Mouse (Mus musculus) layer of hippocampus, adult 9-11 months (tissue): ENCODE data around the gene Arid5a.
A peak's percentile ranks its signal among the peaks of the same experiment; 100 is the strongest.

Source experiments
- DNase-seq: peaks from one replicate; pipeline ENCODE4 v3.0.0; 2022

Arid5a gene

GRCm38 (mm10) chr1:36296466-36297149, 10.9 kb upstream of the Arid5a start:
- no peak for DNase-seq

DNA sequence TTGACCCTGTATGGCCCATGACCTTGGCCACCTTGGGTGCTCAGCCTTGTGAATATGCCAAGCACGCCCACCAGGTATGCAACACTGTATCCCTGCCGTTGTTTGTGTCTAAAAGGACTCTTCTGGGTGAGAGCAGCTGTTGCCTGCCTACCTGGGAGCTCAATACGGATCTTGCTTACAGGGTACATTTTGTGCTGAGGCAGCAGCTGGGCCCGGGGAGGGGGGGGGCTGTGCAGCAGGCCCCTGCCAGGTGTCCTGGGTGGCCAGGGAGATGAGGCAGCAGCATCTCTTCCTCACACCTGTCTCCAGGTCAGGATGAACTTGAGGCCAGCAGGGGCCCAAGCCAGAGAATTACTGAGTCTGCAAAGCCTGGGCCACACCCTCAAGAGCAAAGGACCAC, 9.4 kb upstream of the Arid5a start:
- DNase-seq, result no peak

DNA sequence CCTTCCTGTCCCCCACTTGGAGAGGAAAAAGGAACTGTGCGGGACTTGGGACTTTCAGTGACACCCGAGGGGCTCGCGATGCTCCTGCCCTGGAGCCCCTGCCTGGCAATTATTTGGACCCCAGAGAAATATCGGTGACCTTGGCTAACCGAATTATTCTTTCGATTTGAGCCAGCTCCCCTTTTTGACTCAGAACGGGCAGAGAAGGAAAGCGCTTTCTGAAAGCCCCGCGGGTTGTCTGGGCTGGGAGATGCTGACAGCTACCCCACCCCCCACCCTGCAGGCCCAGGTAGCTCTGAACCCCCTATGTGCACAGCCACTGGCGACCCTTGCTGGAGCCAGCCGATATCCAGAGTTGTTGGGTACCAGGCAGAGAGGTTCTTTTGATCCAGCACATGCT, 8.4 kb upstream of the Arid5a start:
- no peak for DNase-seq

DNA sequence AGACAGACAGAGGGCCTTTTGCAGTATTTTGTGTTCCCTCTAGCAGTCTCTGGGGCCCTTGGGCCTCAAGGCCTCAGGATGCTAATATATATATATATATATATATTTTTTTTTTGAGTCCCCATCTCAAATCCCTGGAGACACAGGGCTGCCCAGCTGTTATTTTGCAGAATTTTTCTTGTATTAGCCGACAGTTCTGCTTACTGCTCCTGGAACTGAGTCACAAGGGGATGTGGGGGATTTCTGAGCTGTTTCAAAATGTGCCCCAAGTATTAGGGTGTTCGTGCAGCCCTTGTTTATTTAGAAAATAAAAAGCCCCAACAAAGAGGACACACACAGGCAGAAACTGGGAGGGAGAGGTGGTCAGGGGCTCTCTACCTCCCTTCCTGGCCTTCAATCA, 7.9 kb upstream of the Arid5a start:
- no peak for DNase-seq

DNA sequence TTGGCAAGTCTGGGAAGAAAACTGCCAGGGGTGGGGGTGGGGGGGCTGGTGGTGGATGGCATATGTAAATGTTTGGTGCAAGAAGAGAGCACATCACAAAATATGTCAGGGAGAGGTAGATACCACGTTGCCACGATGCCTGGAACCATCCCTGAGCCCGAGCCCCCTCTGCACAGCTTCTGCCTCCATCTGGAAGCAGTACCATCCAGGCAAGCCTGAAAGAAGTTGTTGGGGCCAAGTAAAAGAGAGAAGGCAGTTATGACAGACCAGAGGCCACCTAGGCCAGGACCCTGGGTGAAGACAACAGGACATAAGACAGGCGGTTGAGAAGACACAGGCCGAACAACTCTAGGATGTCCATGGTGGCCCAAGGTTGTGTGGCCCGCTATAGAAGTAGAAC, 7.0 kb upstream of the Arid5a start:
- no peak for DNase-seq

- no peak for DNase-seq
These were observed 5.3 kb upstream of the Arid5a start for GRCm38 (mm10) chr1:36302273-36302672.

DNA sequence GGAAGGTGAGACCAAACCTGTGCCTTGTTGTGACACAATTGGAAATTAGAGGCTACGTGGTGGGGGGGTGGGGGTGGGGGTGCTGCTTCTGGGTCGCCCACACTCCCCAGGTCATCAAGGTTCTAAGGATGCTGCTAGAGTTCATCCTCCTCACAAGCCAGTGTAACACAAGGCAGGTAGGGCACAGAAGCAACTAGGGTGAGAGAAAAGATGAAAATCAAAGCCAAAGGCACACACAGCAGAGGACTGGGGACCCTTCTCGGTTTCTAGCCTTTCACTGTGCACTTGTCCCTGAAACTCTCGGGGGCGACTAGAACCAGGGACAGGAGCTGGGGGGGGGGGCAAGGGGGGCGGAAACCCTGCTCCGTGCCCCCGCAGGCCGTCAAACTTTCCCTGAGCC, 4.6 kb upstream of the Arid5a start:
- DNase-seq, result no peak

DNA sequence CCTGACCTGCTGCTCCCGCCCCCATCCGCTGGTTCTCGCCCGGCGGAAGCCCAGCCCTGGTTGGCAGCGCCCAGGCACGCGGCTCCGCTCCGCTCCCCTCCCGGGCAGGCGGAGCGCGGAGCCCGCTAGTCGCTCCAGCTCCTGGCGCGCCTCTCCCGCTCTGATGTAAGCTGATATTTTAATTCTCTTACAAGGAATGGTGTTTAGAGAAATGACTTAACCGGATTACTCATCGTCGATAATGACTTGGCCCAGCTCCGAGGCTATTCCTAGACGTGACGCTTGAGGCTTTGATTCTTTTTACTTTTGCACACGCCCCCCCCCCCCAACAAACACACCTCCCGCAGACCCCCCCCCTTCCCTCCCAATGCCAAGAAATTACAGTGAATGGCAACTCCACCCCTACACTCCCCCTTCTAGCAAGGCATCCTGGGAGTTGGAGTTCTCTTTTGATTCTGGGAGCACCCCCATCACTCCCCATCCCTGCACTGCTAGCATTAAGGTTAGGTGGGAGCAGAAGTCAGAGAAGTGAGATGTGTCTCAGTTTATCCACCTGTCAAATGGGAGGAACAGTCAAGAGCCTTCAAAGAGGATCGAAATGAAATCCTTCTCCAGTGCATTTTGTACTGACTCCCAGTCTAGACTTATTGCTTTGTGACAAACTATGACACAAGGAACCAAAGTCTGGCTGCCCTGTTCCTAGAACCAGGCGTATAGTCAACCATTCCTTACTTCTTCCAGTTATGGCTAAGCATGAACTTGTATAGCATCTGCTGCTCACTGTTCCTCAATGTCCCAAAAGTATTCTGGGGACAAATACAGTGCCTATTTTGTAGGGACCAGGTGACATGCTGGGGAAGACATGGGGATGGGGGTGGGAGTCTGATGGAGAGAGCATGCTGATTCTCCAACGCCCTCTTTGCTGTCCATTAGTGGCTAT, 3.9 kb upstream of the Arid5a start:
- DNase-seq, result peak; percentile 91

DNA sequence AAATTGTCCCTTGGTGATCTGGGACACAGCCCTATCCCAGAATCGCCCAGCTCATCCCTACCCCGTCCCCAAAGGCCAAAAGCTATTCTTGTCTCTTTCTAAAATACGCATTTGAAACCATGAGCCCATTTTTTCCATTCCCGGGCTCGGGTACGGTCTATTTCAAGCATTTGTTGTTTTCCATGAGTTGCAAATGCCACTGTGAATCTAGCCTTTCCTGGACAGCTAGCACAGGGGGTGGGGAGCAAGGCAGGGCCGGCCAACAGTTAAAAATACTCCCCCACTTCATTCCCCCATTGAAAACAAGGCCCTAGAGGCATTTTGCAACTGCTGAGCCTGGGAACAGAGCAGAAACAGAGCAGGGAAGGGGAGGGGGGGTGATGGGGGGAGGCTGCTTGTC, 2.8 kb upstream of the Arid5a start:
- no peak for DNase-seq

GRCm38 (mm10) chr1:36306120-36306519, 1.4 kb upstream of the Arid5a start:
- DNase-seq, result no peak

DNA sequence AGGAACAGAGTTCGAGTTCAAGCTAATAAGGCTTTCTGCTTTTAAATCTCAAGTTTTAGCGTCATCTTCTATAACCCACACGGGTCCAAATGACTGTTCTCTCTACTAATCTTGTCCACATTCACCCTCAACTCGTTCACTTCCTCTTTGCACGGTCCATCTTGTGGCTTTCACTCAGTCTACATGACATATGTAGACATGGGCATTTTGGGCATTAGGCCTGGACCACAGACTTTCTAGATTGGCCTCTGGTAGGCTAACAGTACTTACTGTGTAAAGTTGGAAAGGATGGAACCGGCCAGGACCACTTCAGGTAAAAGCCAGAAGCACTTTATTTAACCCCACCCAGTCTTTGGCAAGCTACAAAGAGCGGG, 425 bp upstream of the Arid5a start:
- DNase-seq, result no peak

DNA sequence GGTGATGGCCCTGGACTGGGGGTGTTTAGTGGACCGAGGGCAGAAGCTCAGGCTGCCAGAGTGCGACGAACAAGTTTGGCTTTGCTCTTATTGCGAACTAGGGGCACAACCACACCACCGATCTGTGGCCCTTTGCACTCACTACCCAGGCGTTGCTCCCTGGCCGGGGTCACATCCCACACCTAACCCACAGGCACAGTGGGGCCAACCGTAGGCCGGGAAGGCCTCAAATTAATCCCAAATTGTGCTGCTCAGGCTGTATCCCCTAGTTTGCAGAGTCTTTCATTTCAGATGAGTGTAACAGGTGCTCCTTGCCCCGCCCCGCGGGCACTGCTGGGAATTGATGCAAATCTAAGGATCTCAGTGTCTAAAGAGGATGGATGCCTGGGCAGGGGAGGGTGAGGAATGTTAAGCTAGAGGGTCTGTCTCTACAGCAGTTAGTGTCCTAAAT, 943 bp downstream of the Arid5a start:
- DNase-seq, result no peak

GRCm38 (mm10) chr1:36308966-36309475, 1.5 kb downstream of the Arid5a start:
- DNase-seq, result no peak

GRCm38 (mm10) chr1:36309498-36309901, 2.0 kb downstream of the Arid5a start:
- DNase-seq, result peak; percentile 76

DNA sequence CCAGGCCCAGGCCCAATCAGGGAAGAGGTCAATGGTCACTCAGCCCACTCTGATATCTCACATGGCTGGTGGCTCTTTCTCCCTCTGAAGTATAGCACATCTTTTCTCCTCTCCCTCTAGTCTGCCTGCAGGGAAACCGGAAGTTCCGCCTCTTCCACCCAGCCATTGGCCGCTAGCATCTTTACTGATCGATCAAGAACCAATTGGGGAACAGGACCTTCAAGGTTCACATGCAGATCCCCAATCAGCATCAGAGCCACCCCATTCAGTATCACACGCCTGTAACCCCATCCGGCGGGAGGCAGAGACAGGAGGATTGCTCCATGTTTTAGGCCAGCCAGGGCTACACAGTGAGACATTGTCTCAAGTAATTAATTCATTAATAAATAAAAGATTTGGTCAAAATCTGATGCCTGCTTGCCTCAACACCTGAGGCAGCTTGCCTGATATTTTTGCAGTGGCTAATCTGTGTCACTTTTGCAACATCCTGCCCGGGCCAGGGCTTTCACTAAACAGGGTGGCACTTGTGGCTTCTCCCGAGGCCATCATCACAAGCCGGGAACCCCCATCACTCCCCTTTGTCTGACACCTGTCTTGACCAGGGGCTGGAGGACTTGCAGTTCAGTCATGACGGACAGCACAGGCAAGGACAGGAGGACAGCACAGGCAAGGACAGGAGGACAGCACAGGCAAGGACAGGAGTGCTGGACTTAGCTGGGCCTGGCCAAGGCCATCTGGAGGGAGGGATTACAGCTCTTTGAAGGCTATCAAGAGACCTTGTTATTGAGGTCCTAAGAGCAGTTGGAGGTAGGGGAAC, 7.6 kb downstream of the Arid5a start:
- DNase-seq, result no peak

GRCm38 (mm10) chr1:36315776-36316100, 8.2 kb downstream of the Arid5a start:
- DNase-seq, result no peak

DNA sequence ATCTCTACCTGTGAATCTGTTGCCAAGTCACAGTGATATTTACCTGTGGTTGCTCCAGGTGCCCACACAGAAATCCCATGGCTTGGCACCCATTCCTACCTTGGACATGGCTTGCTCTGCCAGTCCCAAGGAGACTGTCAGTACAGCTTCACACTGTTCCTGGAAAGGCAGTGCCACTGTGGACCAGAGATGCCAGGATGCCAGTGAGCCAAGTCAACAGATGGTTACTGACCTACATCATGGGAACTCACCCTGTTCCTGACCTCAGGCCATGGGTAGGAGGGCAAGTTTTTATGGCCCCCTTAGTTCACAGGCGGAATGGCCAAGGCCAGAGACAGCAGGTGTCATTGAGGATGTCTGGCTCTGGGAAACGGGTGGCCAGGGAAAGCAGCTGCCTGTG, 13.6 kb downstream of the Arid5a start:
- no peak for DNase-seq

GRCm38 (mm10) chr1:36321829-36322573, 14.5 kb downstream of the Arid5a start:
- no peak for DNase-seq

- no peak for DNase-seq
These were observed 15.5 kb downstream of the Arid5a start for GRCm38 (mm10) chr1:36323076-36323475.

DNA sequence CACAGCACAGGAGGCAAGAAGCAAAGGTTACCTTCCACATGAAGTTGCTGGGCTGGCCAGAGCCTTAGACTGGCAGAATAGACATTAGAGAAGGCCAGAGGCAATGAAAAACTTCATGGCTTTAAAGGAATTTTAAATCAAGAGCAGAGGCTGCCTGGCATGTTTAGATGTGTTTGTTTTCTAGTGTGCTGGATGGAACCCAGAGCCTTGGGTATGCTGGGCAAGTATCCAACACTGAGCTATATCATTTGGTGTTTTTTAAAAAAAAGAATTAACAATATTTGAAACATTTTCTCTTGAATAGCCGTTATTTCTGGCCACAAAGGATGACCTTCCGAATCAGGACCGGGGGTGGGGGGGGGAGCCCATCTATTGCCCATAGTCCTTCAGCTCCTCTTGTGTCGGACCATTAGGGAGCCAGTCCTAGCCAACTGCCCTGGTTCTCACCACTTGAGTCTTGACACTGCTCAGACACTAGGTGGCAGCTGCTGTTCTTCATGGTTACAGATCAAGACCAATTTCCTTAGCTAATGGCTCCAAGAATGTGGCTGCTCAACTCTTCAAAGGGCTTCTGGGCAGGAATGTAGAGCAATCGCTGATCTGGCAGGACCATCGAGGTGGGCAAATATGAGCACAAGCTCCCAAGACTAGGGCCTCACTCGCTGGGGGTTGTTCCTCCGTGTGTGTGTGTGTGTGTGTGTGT, 16.4 kb downstream of the Arid5a start:
- peak; percentile 74 for DNase-seq

- no peak for DNase-seq
These were observed 18.4 kb downstream of the Arid5a start for GRCm38 (mm10) chr1:36325900-36326321.

GRCm38 (mm10) chr1:36326815-36327214, 19.3 kb downstream of the Arid5a start:
- DNase-seq, result peak; percentile 77
